Mouse (Mus musculus): ENCODE results near the gene Atxn7.

- no peak for TF ChIP-seq POLR2A (IDR thresholded peaks at IDR 0.05; ENCODE audit: low read depth, low read length)
- no peak for TF ChIP-seq CTCF (conservative IDR thresholded peaks at IDR 0.05; ENCODE audit: insufficient read depth, insufficient read length, low read depth, low read length)
Measured at GRCm38 (mm10) chr14:13990741-13991140, 29.5 kb downstream of the Atxn7 start.
